Mouse (Mus musculus) heart, adult 8-10 months (tissue): ENCODE measurements around the gene Mcat. TPM values are rescaled to one million over a fixed set of nuclear protein-coding genes. Genes with fewer than 3 reads are reported as not detected.

ENCODE experiments used
- DNase-seq: peaks from one replicate; pipeline ENCODE4 v3.0.0; 2022; ENCODE audit warnings: low spot score
- total RNA-seq, 4 experiments: library from RNA; stranded (reverse); gene quantifications; 2 replicates each; pipeline ENCODE4 v1.2.4; 2022

The Mcat gene
- total RNA-seq, 4 experiments from 2014 or later = 43.6 to 51.3 (median 46.9) TPM

DNA sequence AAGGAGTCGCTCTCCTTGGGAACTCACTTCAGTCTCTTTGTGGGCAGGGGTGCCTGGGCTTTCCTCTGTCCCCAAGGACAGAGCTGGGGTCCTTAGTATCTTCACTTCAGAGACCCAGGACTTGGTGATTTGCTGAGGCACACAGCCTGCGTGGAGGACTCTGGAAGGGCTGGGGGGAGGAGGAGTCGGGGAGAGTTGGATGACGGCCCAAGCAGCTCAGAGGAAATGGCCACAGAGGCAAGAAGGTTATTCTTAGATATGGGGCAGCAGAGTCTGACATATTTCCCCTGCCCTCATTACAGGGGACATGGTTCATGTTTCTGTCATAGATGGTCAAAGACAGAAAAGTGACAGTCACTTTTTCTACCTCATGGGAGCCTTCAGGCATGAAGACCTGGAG is 23.7 kb downstream of the Mcat start:
- DNase-seq = peak; percentile 78

DNA sequence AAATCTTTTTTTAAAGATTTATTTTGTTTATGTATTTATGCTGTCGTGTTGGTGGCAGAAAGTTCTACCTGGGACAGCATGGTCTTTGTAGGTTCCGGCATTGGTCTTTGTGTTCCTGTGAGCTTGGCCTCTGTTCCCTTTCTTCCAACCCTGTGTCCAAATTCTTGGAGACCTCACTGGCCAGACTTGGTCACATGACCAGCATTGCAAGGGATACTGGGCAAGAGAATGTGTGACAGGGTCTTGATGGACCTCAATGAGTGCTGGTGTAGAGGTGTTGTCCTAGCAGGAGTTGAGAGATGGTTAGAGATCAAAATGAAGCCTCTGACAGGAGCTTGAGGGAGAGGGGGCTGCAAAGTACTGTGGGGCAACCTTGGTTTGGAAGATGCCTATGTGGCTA is 24.7 kb downstream of the Mcat start:
- no peak for DNase-seq

DNA sequence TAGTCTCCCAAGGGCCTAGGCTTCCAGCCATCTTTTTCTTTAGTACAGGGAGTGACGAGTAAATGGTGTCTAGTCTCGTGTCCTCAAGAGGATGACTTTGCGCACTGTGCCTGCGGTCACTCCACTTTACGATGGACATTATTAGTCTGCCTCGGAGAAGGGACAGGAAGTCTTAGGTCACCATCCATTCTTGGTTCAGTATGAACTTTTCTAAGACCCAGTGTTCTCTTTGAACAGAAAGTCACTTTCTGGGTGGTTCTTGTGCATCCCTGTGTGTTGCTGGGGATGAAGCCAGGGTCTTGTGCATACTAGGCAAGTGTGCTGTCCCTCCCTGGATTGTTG is 27.7 kb downstream of the Mcat start:
- DNase-seq = no peak

DNA sequence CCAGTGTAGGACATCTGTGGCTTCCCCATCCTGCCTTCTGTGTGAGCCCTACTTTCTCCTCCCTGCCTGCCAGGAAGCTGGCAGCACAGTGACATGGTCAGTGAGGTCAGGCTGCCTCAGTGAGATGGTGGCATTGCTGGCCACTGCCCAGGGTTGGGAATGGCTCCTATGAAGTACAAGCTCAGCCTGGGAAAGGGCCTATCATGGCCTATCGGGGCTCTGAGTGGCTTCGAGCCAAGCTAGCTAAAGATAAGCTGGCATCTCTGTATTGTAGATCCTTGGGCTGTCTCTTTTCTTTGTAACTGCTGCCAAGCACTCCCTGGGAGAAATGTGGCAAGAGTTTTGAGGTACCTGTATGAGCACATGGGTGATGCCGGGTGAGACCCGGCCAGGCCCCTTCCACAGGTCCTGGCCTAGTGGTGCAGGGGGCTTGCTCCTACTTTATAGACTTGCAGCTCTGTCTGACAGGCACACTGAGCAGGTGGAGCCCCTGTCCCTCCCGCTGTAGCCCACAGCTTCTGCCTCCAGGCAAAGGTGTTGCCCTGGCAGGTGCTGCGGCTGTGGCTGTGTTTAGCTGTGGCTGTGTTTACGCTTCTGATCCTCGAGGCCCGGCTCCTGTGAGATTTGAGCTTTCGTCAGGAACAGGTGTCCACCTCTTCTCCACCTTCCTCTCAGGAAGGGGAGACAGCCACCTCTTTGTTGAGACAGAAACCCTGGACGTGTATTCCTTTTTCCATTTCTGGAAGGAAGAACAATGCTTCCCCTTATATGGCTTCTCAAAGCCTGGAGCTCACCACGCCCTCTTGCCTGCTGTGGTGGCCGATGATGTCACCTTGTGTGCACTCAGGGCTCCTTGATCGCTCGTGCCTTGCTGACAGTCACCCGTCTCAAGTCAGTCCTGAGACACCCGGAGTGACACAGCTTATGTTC is 28.4 kb downstream of the Mcat start:
- no peak for DNase-seq

DNA sequence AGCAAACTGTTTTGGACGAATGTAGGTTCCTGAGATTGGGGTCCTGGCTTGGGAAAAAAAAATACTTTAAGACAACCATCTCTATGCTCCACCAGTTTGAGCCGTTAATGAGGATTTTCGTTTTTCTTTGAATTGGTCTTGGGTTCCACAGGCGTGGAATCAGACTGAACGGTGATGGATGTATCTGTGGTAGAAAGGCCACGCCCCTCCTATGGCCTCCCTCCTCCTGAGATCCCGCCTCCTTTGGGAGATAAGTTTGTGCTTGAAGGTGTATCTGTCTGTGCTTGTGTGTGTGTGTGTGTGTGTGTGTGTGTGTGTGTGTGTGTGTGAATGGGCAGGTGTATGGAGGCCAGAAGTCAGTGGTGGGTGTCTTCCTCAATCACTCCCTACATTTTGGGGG is 31.0 kb downstream of the Mcat start:
- no peak for DNase-seq

DNA sequence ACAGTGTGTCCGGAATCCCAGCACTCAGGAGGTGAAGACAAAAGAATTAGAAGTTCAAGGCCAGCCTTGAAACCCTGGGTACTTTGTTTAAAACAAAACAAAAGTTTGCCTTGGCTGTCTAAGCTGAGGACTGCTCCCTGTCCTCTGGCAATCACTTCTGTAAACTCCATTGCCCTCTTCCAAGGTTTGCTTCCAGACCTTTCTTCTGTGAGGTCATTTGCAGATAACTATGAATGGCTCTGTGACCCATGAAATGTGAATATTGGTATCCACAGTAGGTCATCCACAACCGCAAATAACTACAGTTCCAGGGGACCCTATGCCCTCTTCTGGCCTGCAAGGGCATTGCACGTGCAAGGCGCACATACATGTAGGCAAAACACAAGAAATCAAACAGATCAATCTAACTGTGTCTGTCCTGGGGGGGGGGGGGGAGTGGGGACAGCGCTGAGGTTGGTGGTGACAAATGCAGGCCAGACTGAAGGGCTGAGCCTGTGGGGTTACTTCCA is 31.6 kb downstream of the Mcat start:
- DNase-seq = no peak

DNA sequence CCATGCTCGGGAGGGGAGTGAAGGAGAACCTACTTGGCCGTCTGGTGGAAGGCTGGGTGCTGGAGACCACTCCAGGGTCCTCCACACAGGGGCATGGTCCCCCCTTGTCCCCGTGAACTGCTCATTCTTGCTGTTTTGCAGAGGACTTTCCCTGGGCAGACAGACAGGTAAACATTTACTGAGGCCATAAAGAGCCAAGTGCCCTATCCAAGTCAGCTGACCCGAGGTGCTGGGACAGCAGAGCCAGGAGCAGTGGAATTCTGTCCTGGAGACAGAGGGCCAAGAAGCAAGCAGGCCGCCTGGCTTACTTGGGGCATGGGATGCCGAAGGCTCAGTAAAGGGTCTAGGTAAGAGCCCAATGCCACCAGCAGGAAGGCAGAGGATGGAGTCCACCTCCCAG is 32.9 kb downstream of the Mcat start:
- no peak for DNase-seq

DNA sequence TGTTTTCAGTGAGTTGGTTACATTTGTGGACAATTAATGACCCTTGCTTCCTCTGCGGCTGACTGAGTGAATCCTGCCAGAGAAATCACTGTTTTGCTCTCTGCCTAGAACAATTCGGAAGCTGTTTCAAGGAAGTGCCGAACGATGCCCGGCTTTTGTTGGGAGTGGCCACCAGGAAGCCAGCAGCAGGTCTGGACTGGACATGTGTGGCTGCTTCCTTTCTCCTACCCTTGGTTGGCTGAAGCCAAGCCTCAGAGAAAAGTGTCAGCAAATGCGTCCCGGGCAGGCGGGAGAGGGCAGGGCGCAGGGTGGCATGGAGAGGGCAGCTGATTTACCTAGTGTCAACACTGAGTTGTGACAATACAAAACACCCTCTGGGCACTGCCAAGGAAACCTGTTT is 33.4 kb downstream of the Mcat start:
- peak; percentile 67 for DNase-seq

DNA sequence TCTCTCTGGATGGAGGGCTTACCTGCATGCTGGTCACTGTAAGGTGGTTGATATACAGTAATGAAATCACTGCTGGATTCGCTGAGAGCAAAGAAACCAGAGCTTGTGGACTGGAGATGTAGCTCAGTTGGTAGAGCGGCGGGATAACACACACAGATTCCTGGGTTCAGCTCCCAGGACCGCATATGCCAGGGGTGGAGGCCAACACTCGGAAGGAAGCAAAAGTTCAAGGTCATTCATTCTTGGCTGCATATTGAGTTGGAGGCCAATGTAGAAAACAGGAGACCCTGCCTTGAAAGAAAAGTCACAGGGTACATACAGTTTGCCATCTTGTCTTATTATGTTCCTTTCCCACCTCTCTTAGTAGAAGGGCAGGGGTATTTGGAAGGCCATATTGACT is 33.8 kb downstream of the Mcat start:
- peak; percentile 63 for DNase-seq

DNA sequence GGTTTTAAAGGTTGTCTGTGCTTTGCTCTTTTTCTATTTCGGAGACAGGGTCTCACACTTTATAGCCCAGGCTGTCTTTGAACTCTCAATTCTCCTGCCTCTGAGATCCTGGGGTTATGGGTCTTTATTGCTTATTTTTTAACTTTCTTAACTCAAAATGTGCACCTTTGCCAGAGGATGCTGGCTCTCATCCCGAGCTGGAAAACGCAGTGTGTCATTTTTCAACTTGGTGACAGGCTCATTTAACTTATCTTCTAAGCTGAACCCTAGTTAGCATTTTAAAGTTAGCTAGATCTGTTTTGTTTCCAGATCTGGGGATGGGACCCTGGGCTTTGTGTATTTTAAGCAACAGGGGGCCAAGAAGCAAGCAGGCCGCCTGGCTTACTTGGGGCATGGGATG is 34.7 kb downstream of the Mcat start:
- DNase-seq = no peak

DNA sequence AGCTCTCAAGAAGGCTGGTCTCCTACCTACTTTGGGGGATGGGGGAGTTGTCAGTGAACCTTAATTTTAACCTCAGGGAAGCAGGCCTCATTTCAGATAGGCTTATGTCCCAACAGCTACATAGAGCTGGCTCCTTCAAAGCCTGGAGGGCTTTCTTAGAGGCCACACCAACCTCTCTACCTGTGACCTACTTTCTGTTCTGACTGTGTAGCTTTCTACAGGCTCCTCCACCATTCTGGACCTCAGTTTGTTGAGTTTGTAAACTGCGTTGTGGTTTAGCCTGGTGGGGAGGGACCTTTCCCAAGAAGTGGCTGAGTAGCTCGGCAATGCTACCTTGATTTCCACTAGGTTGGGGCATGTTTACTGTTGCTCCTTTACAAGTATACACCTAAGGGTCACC is 35.8 kb downstream of the Mcat start:
- DNase-seq = no peak

DNA sequence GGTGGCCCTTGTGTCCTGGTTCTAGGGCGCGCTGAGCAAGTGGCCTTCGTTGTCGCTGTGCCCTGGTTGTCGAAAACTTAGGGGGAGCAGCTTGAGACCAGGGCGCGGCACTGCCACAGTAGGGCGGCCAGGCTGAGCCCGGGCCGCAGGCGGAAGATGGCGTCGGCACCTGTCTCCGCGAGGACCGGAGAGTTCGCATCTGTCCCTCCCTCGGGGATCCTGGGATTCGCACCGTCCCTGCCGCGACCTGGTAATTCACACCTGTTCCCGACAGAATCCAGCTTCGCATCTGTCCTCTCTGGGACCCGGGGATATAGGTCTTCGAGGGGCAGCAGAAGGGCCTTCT is 36.5 kb downstream of the Mcat start:
- DNase-seq = no peak

DNA sequence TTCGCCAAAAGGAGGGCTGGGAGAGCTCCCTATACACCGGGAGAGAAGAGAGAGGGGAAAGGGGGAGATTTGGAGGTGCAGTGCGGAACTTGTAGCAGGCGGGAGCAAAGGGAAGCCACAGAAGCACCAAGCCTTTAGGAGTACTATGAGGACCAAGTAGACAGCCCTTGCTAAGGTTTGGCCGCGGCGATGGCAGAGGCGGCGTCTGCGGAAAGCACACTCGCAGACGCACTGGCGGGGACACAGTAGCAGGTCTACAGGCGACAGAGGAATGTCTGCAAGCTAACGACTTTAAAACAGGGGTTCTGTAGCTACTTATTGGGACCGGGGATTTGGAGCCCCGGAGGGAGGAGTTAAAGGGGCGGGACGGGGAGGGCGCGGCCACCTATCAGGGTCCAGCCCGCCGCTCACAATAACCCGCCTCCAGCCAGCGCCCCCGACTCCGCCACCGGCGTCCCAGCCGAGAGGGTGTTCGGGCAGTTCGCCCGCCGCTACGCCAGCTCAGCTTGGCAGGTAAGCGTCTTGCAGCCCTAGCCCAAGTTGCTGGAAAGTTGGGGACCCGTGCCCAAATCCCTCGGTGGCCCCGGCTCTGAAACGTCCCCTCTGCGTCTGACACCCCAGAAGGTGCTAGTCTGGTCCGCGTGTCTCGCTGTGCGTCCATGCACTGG is 37.0 kb downstream of the Mcat start, which contains the start of gene Bik:
TSS of gene Bik (plus strand) at position 439 of the 668 bp plus-strand sequence.
- DNase-seq = peak; percentile 57

DNA sequence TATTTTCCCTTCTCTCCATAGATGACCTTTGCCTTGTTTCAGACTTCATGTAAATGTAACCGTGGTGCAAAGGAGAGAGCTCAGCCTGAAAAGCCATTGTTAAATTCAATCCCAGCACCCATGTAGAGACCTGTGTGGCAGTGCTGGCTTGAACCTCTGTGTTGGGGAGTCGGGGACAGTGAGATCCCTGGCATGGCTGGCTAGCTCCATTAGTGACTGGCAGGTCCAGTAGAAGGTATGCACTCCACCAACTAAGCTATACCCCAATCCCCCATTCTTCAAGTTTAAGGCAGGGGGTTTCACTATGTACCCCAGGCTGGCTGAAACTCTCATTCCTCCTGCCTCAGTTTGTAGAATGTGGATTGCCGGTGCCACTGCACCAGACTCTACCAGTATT is 39.3 kb downstream of the Mcat start:
- DNase-seq = no peak

DNA sequence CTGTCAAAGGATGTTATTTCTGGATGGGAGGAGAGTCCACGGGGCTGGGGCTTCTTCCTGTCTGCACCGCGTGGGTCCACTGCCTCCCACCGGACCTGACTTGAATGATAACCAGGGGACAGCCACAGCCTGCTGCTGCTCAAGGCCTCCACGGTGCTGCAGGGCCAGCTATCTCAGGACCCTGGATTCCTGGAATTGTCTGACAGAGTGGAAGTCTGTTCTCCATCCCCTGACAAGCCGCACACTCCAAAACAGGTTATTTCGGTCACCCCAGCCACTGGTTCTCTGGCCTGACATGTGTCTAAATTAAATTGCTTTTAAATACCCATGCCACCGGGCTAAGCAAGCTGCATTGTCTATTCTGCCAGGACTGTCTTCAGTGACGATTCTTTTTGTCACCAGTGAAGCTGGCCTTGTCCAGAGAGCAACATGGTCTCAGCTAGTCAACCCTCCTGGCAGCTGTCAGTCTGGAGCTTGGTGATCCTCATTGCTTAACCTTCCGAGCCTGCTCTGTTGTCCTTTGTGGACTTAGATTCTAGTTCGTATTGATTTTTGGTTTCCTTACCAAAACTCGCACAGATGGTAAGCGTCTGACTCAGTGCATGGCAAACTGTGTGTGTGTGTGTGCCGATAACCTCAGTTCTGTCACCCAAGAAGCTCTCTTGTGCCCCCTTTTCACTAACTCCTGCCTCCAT is 39.8 kb downstream of the Mcat start:
- no peak for DNase-seq

DNA sequence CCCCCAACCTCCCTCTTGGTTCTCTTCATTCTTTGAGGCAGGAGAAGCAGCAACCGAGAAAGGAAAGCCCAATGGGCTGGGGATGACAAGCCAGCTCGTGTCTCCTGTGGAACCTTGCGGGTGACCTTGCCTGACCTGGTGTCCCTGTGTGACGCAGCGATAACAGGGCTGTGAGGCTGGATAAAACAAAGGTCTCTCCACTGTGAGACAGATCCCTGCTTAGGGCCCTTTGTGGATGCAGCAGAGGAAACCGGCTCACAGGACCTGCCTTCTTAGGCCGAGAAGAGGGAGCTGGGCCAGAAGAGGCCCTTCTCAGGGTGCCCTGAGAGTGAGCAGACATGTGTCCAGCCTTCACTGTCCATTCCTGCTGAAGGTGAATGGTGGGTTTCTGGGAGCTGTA is 40.4 kb downstream of the Mcat start:
- no peak for DNase-seq

DNA sequence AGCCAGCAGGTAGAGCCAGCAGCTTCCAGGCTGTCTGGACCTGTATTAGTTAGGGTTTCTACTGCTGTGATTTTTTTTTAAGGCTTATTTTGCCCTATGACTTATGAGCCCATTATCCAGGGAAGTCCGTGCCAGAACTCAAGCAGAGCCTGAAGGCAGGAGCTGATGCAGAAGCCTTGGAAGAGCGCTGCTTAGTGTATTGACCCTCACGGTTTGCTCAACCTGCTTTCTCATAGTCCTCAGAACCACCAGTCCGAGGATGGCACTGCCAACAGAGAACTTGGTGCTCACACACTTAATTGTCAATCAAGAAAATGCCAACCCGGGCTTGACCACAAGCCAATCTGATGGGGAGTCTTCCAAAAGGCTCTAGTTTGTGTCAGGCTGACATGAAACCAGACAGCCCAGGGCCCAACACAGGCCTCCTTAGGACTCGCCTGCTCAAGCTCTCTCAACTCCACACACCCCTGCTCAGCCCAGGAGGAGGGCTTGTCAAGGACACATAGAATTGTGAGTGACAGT is 42.7 kb downstream of the Mcat start:
- no peak for DNase-seq

DNA sequence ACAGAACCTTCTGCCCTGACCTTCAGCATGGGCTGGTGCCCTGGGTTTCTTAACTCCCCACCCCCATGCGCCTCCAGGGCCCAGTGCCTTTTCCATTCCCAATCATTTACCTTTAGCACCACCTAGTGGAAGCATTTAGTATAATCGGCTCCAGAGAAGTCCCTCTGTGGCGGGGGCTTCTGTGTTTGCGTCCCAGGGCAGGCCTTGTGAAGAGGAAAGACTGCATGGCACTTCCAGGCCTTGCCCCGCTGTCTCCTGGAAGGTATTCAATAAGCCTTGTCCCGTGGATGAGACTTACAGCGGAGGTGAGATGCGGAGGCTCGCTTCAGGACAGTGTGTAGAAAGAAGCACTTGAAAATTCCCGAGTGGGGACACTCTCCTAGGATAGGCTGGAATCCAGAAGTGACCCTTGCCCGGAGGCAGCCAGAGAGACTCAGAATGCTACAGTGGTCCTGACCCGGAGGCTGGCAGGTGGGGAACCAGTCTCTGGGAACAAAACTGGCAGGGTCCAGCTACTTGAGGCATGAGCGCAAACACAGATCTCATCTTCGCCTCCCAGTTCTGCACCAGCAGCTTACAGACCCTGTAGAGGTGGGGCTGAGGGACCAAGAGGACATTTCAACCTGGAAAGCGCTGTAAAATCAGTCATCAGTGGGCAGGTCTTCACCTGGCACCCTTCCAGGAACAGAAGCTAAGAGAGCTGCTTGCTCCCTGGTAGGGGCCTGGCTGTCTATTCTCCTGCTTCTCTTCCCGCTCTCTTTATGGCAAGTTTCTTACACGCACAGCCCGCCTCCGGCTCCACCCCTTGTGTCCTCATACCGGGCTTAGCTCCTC is 45.2 kb downstream of the Mcat start:
- DNase-seq = peak; percentile 75

DNA sequence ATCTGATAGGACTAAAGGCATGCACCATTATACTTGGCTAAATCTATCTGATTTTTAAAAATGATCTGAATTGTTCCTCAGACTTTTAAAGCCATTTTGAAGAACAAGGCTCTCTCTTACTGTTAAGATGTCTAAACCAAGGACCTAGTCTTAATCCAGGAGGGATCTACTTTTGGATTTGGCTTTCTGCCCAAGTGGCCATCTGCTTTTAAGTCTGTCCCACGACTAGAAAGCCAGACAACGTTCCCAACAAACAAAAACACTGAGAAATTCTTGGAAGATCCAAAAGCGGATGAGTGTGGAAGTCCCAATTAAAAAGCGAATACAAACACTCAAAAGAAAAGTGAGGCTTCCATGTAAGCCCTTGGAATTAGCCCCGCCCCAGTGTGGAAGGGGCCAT is 48.6 kb downstream of the Mcat start:
- no peak for DNase-seq

DNA sequence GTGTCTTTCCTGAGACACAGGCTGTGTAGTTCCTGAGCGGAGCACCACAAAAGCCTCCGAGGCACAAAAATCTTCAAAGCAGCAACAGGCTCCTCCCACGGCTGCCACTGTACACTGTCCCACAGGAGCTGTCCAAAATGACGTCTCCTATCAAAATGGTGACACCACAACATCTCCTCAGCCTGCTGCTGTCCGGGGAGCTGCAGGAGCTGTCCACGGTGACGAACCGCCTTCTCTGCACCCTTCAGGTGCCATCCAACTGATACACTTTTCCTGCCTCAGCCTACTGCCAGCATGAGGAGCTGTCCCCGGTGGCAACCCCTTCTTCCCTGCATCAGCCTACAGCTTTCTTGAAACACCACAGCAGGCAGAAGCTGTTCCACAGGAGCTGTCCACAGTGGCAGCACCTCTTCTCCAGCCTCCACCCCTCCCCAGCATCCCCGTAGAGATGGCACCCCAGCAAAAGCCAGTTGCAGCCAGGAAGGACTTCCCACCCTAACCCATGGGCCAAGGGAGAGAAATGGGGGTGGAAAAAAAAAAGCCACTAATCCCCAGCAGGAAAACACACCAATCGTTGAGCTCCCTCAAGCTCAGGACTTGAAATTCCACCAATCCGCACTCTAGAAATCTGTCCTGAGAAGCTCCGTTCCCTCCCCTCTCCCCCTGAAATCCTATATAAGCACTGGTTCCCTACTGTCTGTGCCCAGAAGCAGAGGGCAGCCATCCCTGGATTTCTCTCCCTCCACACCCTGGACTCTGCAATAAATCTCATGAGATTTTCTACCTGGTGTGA is 50.9 kb downstream of the Mcat start:
- DNase-seq = no peak
